Mouse (Mus musculus): Measurements from ENCODE around the gene Gins1. TPM values are rescaled to one million over a fixed set of nuclear protein-coding genes. Genes with fewer than 3 reads are reported as not detected.

The Gins1 gene
- polyA plus RNA-seq, 1 experiment = 23.6 TPM

DNA sequence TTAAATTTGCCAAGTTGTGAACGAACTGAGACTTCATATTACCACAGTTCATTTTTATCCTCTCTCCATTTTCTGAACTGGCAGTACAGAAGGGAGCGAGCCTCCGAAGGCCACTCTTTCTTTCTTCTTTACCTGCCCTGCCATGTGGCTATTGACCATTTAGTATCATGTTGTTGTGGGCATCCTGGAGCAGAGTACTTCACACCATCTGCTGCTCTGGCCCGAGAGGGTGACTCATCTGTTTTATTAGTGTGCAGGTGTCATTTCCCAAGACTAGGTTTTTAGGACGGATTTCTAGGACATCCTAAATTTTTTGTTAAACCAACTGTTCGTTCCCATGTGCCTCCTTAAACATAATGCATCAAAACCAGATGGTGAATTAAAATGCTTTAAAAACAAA is 24.0 kb downstream of the Gins1 start:
- no peak for TF ChIP-seq GATA1 (IDR thresholded peaks at IDR 0.05; ENCODE audit: low read length)

DNA sequence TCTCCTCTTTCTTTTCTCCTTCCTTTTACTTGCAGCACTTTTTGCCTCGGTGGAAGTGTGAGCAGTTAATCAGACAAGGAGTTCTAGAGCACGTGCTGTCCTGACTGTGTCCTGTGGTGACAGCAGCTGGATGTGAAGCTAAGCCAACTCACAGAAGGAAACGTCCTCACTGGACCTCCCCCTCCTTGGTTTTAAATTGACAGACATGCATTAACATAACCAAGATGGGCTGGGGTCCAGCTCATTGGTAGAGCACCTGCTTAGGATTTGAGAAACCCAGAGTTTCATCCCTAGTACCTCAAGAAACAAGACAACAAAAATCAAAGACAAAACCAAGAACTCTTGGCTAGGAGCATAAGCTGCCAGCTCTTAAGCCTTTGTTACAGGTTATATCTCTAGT is 25.6 kb downstream of the Gins1 start:
- TF ChIP-seq GATA1 (IDR thresholded peaks at IDR 0.05; ENCODE audit: low read length) = no peak

DNA sequence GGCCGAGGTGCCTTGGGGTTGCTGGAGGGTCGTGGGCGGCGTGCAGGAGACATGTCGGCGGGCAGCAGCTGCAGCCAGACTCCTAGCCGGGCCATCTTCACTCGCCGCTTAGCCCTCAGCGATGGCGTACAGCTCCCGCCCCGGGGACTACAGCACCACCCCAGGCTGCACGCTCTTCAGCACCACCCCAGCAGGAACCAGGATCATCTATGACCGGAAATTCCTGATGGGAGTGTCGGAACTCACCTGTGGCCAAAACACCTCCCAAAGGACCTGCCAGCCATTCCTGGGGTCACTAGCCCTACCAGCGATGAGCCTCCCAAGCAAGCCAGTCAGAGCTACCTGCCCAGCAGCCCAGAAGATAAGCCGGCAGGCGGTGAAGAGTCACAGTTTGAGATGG is 28.3 kb downstream of the Gins1 start:
- no peak for TF ChIP-seq GATA1 (IDR thresholded peaks at IDR 0.05; ENCODE audit: low read length)

DNA sequence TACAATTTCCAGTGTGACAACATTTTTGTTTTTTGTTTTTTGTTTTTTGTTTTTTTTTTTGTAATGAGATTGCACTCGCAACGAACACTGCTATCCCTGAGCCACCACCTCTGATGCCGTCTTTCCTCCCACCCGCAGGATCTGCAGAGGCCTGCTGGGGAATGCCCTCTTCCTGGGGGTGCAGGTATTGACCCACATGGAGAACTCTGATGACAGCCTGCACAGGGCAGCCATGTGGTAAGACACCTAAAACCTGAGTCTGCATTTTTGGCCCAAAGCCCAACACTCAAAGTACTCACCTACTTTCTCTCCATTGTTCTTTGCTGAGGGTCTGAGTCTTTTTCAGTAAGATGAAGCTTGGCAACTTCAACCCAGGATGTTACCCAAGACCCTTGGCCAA is 29.5 kb downstream of the Gins1 start:
- TF ChIP-seq GATA1 (IDR thresholded peaks at IDR 0.05; ENCODE audit: low read length) = no peak

DNA sequence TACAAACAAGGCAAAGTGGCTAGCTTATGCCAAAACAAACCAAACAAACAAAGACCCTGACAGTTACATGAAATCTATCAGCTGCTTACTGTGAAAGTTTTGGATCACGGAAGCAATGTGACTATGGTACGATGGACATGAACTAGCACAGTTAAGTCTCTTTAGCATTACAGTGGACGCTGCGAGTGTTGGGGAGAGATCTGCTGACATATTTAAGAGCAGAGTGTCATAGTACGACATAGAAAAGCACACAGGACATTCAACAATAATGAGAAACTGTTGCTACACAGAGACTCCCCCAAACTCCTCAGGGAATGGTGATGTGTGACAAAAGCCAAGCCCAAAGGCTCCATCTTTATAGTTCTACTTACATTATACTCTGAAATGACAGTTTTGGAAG is 38.8 kb downstream of the Gins1 start:
- no peak for TF ChIP-seq GATA1 (IDR thresholded peaks at IDR 0.05; ENCODE audit: low read length)

DNA sequence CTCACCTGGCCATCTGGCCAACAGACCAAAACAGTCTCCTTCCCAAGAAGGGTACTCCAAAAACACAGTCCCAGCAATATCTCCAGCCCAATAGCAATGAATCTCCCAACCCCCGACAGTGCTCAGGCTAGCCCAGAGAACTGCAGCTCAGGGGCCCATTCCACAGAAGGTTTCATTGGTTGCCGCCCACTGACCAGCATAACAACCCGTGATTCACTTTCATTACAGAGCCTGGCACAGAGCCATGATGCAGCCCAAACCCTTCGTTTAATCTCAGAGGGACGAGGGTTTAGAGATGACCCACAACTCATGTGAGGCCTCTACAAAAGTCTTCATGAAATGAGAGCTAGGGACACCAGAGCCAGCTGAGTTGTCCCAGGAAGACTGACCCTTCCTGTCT is 43.6 kb downstream of the Gins1 start:
- TF ChIP-seq GATA1 (IDR thresholded peaks at IDR 0.05; ENCODE audit: low read length) = no peak

DNA sequence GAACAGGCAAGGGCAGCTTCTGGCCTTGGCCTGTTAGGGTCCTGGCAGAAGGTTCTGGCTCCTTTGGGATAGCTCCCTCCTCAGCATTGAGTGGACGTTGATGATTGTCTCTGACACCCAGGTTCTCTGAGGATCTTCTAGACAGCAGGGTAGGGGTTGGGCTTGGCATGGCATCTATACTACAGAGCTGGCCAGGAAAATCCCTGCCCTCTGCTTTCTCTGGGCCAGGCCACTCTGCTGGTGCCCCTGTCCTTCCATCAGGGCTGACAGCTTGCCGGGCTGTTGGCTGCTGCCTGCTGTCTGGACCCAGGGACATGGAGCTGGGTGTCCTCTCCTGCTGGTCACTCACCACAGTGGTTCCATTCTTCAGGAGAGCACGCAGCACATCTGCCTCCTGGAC is 44.5 kb downstream of the Gins1 start:
- no peak for TF ChIP-seq GATA1 (IDR thresholded peaks at IDR 0.05; ENCODE audit: low read length)

DNA sequence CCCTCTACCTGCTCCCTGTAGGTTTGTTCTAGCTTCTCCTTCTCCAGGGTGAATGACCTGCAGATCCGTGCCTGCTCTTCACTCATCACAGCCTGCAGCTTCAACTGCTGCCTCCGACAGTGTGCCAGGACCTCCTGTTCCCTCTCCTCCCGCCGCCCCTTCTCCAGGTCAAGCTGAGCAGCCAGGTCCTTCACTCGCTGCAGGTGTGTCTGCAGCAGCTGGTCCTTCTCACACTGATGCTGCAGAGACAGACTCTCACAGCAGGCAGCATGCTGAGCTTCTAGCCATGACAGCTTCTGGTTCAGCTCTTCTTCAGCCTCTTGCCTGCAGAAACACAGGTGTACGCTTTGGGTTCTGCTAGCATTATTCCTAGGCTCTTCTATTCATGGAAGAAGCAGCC is 44.9 kb downstream of the Gins1 start:
- no peak for TF ChIP-seq GATA1 (IDR thresholded peaks at IDR 0.05; ENCODE audit: low read length)

DNA sequence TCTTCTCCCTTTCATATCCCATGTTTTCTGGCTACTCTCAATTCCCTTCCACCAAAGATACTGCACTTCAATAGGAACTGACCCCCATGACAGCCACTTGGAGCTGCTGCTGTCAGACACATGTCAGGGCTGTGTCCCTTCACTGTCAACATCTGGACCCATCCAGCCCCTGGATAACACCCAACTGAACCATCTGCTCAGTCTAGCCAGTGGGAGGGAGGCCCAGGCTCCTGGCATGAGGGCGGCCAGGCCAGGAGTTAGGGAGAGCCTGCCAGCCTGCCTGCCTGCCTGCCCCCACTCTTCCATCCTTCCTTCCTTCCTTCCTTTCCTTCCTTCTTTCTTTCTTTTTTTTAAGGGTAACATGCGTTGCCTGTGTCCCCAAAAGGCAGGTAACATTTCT is 46.0 kb downstream of the Gins1 start:
- TF ChIP-seq GATA1 (IDR thresholded peaks at IDR 0.05; ENCODE audit: low read length) = no peak

DNA sequence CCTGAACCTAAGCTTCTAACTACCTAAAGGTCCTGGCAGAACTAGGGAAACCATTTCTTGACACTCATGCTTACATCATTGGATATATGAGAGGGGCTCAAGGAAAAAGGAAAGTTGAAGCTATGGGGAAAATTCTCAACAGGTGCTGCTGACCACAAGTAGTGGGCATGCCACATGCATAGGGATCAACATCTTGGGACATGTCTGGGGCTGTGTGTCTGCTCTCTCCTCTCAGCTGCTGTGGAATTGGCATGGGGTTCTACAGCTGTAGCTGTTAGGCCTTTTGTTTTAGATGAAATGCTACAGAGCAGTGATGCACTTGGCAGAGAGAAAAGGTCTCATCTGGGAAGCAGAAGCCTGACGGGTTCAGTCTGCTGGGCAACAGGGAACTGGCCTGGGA is 50.7 kb downstream of the Gins1 start:
- no peak for TF ChIP-seq GATA1 (IDR thresholded peaks at IDR 0.05; ENCODE audit: low read length)

DNA sequence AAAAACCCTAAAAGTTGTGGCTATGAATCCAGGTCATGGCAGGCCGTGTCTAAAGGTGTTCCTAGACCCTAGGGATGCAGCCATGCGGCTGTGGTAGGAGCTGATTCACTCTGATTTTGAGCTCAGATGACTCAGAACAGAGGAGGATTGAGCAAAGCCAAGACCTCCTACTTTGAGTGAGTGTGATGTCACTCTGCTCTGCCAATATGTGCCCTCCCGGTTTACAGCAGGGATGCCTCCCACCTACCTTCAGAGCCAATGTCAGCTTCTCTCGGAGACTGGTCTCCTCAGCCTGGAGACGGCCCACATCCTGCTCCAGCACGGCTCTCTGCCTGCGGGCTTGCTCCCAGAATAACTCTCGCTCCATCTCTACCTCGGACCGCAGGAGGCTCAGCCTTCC is 54.3 kb downstream of the Gins1 start:
- TF ChIP-seq GATA1 (IDR thresholded peaks at IDR 0.05; ENCODE audit: low read length) = no peak

DNA sequence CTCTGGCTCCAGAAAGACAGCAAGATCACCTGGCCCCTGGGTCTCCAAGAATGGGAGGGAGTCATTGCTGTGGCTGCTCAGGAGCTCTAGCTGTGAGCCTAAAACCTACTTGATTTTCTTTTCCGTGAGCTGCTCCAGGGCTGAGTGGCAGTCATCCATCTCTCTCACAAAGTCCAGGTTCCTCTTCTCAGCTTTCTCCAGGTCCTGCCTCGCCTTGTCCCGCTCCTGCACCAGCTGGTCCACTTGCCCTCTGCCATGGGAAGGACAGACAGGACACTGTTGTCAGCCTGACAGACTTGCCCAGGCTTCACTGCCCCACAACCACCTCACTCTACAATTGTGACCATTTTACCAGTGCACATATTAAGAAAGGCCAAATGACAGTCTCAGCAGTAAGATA is 58.0 kb downstream of the Gins1 start:
- TF ChIP-seq GATA1 (IDR thresholded peaks at IDR 0.05; ENCODE audit: low read length) = no peak

DNA sequence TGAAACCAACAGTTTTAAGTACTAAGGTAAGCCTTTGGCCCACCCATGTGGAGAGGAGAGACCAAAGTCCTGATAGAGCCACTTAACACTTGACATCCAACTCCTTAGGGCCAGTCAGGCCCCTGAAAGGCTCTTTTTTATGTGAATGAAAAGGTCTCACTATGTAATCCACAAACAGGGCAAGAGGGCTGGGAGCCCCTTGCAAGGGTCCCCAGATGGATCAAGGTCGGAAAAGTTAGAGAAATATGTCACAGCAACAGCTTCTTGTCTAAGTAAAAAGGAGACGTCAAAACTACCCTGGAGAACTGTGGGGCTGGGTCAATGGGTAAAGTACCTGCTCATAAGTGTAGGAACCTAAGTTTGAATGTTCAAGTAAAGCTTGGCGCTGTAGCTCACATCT is 59.4 kb downstream of the Gins1 start:
- no peak for TF ChIP-seq GATA1 (IDR thresholded peaks at IDR 0.05; ENCODE audit: low read length)

DNA sequence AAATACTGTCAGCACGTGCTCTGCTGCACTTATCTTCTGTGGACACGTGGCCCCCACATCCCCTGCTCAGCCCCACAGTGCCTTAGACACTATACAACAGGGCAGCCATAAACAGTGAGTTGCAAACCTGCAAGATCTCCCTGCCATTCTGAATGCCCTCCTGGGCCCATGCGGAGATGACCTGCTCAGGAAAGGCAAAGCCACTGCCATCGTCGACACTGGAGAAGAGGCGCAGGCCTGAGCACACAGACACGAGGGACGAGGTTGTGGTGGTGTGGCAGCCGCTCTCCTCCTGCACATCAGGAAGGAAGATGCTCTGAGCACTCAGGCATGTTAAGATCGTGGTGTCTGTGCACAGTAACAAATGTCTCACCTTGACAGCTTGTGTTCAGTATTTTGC is 60.8 kb downstream of the Gins1 start:
- TF ChIP-seq GATA1 (IDR thresholded peaks at IDR 0.05; ENCODE audit: low read length) = no peak

DNA sequence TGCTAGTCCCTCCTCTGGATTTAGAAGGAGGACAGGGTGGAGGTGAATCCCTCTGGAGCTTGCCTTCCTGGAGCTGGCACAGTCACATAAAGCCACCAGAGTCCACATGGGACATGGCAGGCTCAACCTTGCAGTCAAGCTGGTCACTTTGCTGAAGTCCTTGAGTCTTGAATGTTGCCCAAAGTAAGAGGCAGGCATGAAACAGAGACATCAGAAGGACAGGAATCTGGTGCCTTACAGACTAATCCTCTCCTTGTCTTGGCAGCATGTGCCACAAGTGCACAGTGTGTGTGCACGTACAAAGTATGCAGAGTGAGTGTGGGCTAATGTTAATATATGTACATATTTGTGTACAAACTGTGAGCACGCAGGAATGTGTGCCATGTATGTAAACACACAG is 62.3 kb downstream of the Gins1 start:
- no peak for TF ChIP-seq GATA1 (IDR thresholded peaks at IDR 0.05; ENCODE audit: low read length)

DNA sequence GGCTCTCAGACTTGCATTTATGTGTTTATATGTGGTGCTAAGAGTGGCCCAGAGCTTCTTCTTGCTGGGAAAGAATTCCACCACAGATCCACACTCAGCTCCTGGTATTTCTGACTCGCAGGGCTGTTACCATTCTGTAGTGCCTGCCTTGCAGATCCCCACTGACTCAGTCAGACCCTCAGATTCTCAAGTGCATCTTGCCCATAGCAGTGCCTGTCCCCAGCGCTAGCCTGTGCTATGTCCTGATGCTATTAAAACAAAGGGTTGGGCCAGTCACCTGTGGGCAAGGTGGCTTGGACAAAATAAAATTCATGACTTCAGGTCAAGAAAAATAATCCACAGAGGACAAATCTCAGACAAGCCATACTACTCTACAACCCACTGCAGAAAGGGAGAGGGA is 64.0 kb downstream of the Gins1 start:
- TF ChIP-seq GATA1 (IDR thresholded peaks at IDR 0.05; ENCODE audit: low read length) = no peak

DNA sequence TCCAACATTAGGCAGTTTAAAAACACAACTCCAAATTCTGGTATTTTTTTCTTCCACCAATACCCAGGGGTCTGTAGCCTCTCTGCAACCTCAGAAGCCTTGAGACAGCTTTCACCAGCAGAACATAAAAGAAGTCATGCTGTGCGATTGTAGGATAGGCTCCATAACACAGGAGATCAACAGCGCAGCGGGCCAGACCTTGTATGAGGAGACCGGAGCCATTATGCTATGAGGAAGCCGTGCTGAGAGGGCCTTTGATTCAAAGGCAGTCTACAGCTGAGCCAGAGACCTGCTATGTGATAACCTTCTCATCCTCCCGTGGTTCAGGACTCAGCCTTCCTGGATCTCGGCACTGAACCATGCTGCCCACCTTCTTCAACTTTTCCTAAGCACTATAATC is 66.7 kb downstream of the Gins1 start:
- no peak for TF ChIP-seq GATA1 (IDR thresholded peaks at IDR 0.05; ENCODE audit: low read length)

DNA sequence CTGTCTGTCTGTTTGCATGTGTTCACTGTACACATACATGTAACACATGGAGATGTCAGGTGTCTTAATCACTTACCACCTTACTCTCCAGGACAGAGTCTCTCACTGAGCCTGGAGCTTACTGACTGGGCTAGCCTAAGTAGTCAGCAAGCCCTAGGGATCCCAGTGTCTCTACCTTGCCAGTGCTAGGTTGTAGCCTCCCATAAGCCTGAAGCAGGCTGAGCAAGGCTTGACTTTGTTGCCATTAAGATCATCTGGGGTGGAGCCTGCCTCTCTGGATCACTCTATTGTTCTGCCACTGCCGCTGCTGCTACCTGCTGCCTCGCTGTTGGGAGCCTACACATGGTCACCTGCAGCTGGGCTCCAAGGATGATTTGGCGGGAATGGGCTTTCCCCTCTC is 67.5 kb downstream of the Gins1 start:
- no peak for TF ChIP-seq GATA1 (IDR thresholded peaks at IDR 0.05; ENCODE audit: low read length)

Data from G1E-ER4 (cell line).